Mouse (Mus musculus): ENCODE data around the gene Lekr1.

DNA sequence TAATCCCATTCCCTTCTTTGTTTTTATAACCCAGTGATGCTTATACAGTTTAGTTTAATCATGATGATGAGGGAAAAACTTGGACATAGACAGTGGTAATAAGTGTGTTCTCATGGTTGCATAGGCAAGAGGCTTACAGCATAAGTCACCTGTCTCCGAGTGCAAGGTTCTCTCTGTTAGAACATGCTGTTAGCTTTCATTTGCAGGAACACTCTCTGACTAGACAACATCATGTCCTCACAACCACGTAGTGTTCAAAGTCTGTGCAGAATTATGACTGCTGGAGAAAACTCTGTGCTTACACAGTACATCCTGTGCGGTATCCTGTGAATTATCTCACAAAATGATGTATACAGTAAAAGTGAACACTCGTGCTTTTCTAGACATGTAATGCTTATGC, 57.6 kb downstream of the Lekr1 start:
- TF ChIP-seq CTCF (IDR thresholded peaks at IDR 0.05; ENCODE audit: borderline replicate concordance, insufficient read depth, low read depth, low read length), result no peak
- TF ChIP-seq POLR2A (IDR thresholded peaks at IDR 0.05; ENCODE audit: borderline replicate concordance, insufficient read depth, low read length), result no peak

Data from cerebellum, adult 2 months (tissue).